Mouse (Mus musculus) CD4-positive, CD25-positive, alpha-beta regulatory T cell (primary cell): Measurements from ENCODE around the gene Defb33. TPM values are rescaled to one million over a fixed set of nuclear protein-coding genes. Genes with fewer than 3 reads are reported as not detected.

Source experiments
- polyA plus RNA-seq: library from polyadenylated mRNA; unstranded; fragments of 100-300 nt; shearing (Covaris generic); gene quantifications from one replicate; pipeline ENCODE4 v1.2.1, GENCODE M21; 2017

Gene Defb33
- polyA plus RNA-seq = not detected

GRCm38 (mm10) chr8:20892369-20892768 is at the start of gene Defb33:
TSS of gene Defb33 (plus strand) at chr8:20892669.

DNA sequence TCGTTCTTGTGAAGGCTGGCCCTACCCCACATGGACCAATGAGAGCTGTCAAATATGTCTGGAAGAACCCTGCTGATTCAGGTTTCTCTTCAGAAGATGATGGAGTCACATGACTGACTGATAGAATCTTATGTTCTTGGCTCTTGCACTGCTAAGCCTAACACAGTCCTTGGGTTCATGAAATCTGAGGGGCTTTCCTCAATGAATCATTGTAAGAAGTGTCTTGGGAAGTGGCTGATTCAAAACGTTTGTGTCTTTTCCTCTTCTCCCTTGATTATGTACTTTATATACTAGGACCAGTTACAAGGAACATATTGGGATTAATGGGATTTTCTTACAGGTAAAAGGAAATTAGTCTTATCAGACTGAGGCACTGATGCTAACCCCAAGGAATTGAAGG is 10.1 kb downstream of the Defb33 start, which contains the start of gene Gm15056:
Gm15056 (minus strand) TSS at position 101 of the 400 bp plus-strand sequence.

GRCm38 (mm10) chr8:20921971-20922370 is 29.5 kb downstream of the Defb33 start, which contains the start of gene Gm6040:
TSS of gene Gm6040 (minus strand) at chr8:20922071.

GRCm38 (mm10) chr8:20944610-20945009 is 52.1 kb downstream of the Defb33 start, which contains the start of gene AY761185:
TSS of gene AY761185 (minus strand) at chr8:20944710.

Other genes starting within 250 kb of the Defb33 start
- not detected for gene Gm15056, start 10.0 kb downstream of the Defb33 start, polyA plus RNA-seq
- gene Gm6040, start 29.4 kb downstream of the Defb33 start, polyA plus RNA-seq = not detected
- gene AY761185, start 52.0 kb downstream of the Defb33 start, polyA plus RNA-seq = not detected
- gene Defa21, start 132.9 kb downstream of the Defb33 start, polyA plus RNA-seq = not detected
- gene Defa23, start 162.4 kb downstream of the Defb33 start, polyA plus RNA-seq = not detected
- not detected for gene Defa35, start 172.4 kb downstream of the Defb33 start, polyA plus RNA-seq
- not detected for gene Defa25, start 191.8 kb downstream of the Defb33 start, polyA plus RNA-seq
- gene Gm14851, start 203.4 kb downstream of the Defb33 start, polyA plus RNA-seq = not detected
- gene Defa30, start 242.0 kb downstream of the Defb33 start, polyA plus RNA-seq = not detected